Mouse (Mus musculus) embryonic stem cell, embryonic (primary cell): ENCODE results near the gene Mrps26.

ENCODE experiments used
- CTCF ChIA-PET, 4 experiments: fragments of 300-600 bp in 2 of 4; fragments of 350-600 bp in 2 of 4; sonication (Branson Sonifier 250); formaldehyde crosslinking; loops; one replicate each; lab custom pipeline; 2022; ENCODE audit warnings: inconsistent platforms in 2 of 4; lab: Charles Lee
- POLR2A ChIA-PET, 4 experiments: fragments of 300-600 bp in 2 of 4; fragments of 350-600 bp in 2 of 4; sonication (Branson Sonifier 250); formaldehyde crosslinking; loops; one replicate each; lab custom pipeline; 2022; ENCODE audit warnings: antibody characterized with exemption in 4 of 4, inconsistent platforms in 1 of 4; lab: Charles Lee

Mrps26 gene

GRCm38 (mm10) chr2:130589157-130589556, 25.6 kb downstream of the Mrps26 start:
- ChIA-PET POLR2A (interaction anchor here in 2 of 4 experiments (0.8 to 3.0 kb wide), 4 partner anchors 8 to 161 kb away, joined by 3 to 12 read pairs (median 4); no protein-coding TSS in a partner anchor), CTCF (interaction anchor here in 1 of 4 experiments (1.5 kb wide), 1 partner anchor 26 kb away, joined by 3 read pairs; the partner anchor contains the start of gene Mrps26)

GRCm38 (mm10) chr2:130589761-130590160, 26.2 kb downstream of the Mrps26 start:
- POLR2A ChIA-PET: interaction anchor here in 2 of 4 experiments (0.8 to 1.3 kb wide), 3 partner anchors 9 to 160 kb away, joined by 3 to 4 read pairs (median 3); no protein-coding TSS in a partner anchor
- CTCF ChIA-PET: interaction anchor here in 1 of 4 experiments (1.5 kb wide), 1 partner anchor 27 kb away, joined by 3 read pairs; the partner anchor contains the start of gene Mrps26

DNA sequence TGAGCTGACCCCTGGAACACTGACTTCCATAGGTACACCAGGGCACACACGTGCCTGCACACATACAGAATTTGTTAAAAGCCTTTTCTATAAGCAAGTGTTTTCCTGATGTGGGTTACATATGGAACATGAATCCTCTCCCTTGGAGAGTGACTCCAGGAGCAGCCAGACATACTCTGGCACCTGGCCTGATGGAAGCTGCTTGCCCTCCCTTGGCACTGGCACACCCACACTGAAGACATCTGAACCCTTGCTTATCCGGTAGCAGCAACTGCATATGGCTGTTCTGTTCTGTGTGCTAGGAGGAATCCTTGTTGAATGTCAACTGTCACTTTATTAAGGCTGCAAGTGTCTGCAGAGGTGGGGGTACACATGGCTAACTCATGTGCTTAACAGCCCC, 27.5 kb downstream of the Mrps26 start:
- ChIA-PET POLR2A (no interaction called here), CTCF (no interaction called here)

DNA sequence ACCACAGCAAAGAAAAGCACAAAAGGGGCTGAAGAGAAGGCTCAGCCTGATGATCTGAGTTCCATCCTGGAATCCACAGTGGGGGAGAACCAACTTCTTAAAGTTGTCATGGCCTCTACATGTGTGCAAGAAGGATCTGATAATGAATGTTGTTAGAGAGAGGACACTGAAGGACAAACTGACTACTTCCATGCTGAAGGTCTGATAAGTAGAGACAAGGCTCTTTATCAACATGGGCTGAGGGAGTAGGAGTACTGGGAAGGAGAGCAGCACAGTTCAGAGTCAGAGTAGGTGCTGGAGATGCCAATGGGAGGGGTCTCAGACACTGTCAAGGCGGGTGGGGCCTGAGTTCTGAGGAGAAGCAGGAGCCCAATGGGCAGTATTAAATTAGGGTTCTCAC, 32.1 kb downstream of the Mrps26 start:
- ChIA-PET CTCF (interaction anchor here in 1 of 4 experiments (0.6 kb wide), 1 partner anchor 481 kb away, joined by 3 read pairs; no protein-coding TSS in a partner anchor), POLR2A (interaction anchor here in 1 of 4 experiments (0.7 to 0.8 kb wide), 2 partner anchors 28 to 576 kb away, joined by 3 to 16 read pairs; no protein-coding TSS in a partner anchor)

GRCm38 (mm10) chr2:130597601-130598010, 34.1 kb downstream of the Mrps26 start:
- POLR2A ChIA-PET: interaction anchor here in 2 of 4 experiments (0.6 to 2.3 kb wide), 9 partner anchors 10 to 67 kb away, joined by 3 to 12 read pairs (median 3); partner anchors contain the start of genes Ddrgk1 (in 1 of the 2) and Mrps26 (in 1 of the 2)

DNA sequence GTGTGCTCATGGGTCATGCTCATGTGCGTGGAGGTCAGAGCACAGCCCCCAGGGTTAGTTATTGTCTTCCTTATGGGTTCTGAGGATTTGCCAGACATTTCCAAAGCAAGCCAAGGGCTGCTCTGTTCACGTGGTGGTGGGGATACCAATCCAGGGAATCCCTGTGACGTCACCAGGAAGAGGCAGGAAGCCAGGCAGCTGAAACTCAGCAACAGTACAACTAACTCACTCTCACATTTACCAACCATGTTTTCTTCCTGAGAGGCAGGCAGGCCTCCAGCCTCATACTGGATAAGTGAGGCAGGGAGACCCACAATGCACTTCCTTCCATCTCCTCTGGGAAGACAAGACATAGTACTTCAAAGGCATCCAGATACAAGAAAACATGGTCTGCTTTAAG, 34.9 kb downstream of the Mrps26 start:
- ChIA-PET POLR2A (interaction anchor here in 1 of 4 experiments (0.9 to 2.3 kb wide), 3 partner anchors 9 to 10 kb away, joined by 3 to 12 read pairs (median 3); no protein-coding TSS in a partner anchor), CTCF (interaction anchor here in 2 of 4 experiments (0.6 to 1.7 kb wide), 4 partner anchors 10 to 209 kb away, joined by 4 to 7 read pairs (median 6); partner anchors contain the start of gene Mrps26 (in 1 of the 2))

More at GRCm38 (mm10) chr2:130597601-130598010, 34.1 kb downstream of the Mrps26 start:
- CTCF ChIA-PET: interaction anchor here (0.5 to 1.7 kb wide), 37 partner anchors 9 to 353 kb away, joined by 3 to 10 read pairs (median 4); partner anchors contain the start of genes Mrps26 (in 3 of the 4), Avp (in 1 of the 4), Ddrgk1 (in 1 of the 4) and Lzts3 (in 1 of the 4)

- CTCF ChIA-PET: no interaction called here
- POLR2A ChIA-PET: no interaction called here
These were observed 38.7 kb downstream of the Mrps26 start for GRCm38 (mm10) chr2:130602195-130602594.

DNA sequence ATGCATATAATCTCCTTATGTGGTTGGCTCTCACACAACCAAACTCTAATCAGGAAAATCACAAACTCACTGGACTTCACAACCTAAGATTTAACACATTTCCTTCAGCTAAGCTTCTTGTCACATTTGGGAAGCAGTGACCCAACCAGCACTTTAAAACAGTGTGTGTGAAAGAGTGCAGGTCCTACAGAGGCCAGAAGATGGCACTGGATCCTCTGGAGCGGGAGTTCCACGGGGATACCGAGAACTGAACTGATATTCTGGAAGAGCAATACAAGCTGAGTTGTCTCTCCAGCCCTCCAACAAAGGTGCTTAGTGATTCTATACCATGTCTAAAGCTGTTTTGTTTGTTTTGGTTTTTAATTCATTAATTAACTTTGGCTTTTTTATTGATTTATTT, 49.5 kb downstream of the Mrps26 start:
- CTCF ChIA-PET: interaction anchor here (0.5 to 1.7 kb wide), 21 partner anchors 8 to 583 kb away, joined by 3 to 10 read pairs (median 3); partner anchors contain the start of genes Ddrgk1 (in 1 of the 4), Itpa (in 1 of the 4) and Lzts3 (in 1 of the 4)
- POLR2A ChIA-PET: interaction anchor here in 2 of 4 experiments (0.6 to 2.1 kb wide), 9 partner anchors 8 to 84 kb away, joined by 3 to 8 read pairs (median 4); partner anchors contain the start of genes Slc4a11 (in 2 of the 2), Ddrgk1 (in 1 of the 2) and Lzts3 (in 1 of the 2)
